Mouse (Mus musculus) liver, embryonic 15.5 days (tissue): ENCODE results near the gene Rusc2. TPM values are rescaled to one million over a fixed set of nuclear protein-coding genes. Genes with fewer than 3 reads are reported as not detected.
A peak's percentile ranks its signal among the peaks of the same experiment; 100 is the strongest.

Experiments
- ATAC-seq: fragments of 200-750 bp; cut with Nextera tagmentation; 2 replicates; pipeline ENCODE4 v1.8.0; 2017; ENCODE audit warnings: moderate number of reproducible peaks, mild to moderate bottlenecking, moderate library complexity; ENCODE audit not compliant: insufficient read depth
- H3K27ac ChIP-seq: fragments of 300-500 bp; sonication (generic); replicated peaks from 2 replicates; pipeline ENCODE4 v1.5.1; 2015; ENCODE audit warnings: mild to moderate bottlenecking, inconsistent platforms
- H3K27me3 ChIP-seq: fragments of 300-500 bp; sonication (generic); 2 replicates; pipeline ENCODE4 v1.6.1; 2015; ENCODE audit warnings: mild to moderate bottlenecking, inconsistent platforms
- H3K36me3 ChIP-seq: fragments of 300-500 bp; sonication (generic); replicated peaks from 2 replicates; pipeline ENCODE4 v1.6.1; 2015; ENCODE audit warnings: moderate library complexity, mild to moderate bottlenecking, inconsistent platforms
- H3K4me1 ChIP-seq: fragments of 300-500 bp; sonication (generic); replicated peaks from 2 replicates; pipeline ENCODE4 v1.6.1; 2015; ENCODE audit warnings: inconsistent platforms
- H3K4me2 ChIP-seq: fragments of 300-500 bp; sonication (generic); 2 replicates; pipeline ENCODE4 v1.6.1; 2015; ENCODE audit warnings: moderate library complexity, mild to moderate bottlenecking, inconsistent platforms
- H3K4me3 ChIP-seq: fragments of 300-500 bp; sonication (generic); replicated peaks from 2 replicates; pipeline ENCODE4 v1.5.1; 2015; ENCODE audit warnings: mild to moderate bottlenecking, inconsistent platforms
- H3K9ac ChIP-seq: fragments of 300-500 bp; sonication (generic); 2 replicates; pipeline ENCODE4 v1.6.1; 2015; ENCODE audit warnings: moderate library complexity, mild to moderate bottlenecking, inconsistent platforms
- H3K9me3 ChIP-seq: fragments of 300-500 bp; sonication (generic); replicated peaks from 2 replicates; pipeline ENCODE4 v1.6.1; 2016; ENCODE audit warnings: inconsistent platforms
- WGBS: fragments of 180-500 bp; shearing (Covaris S2); methylation state at CpG from one replicate; pipeline ENCODE4 v1.1.7; 2015; ENCODE audit warnings: mixed read lengths; ENCODE audit not compliant: insufficient replicate concordance; 5-methylcytosine and 5-hydroxymethylcytosine counted together
- polyA plus RNA-seq: library from polyadenylated mRNA; unstranded; fragments of >200 nt; fragmentation: Nextera tagmentation; extraction: Ambion mirVana; gene quantifications from 2 replicates; pipeline ENCODE4 v1.2.1, GENCODE M21; 2015

The Rusc2 gene
- polyA plus RNA-seq, 1 experiment from 2014 or later, result 1.4 TPM

DNA sequence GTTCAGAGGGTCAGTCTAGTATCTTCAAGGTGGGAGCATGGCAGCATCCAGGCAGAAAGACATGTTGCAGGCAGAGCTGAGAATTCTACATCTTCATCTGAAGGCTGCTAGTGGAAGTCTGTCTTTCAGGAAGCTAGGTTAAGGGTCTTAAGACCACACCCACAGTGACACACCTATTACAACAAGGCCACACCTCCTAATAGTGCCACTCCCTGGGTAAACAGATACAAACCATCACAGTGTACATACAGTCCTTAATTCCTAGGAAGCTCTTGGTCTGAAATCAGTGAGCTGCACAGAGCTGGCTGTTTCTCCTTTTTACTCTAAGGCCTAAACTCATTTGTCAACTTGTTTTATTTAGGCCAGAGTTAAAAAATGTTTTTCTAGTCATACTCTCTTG is 5.2 kb downstream of the Rusc2 start:
- H3K27ac ChIP-seq, result no peak overlapping the region

DNA sequence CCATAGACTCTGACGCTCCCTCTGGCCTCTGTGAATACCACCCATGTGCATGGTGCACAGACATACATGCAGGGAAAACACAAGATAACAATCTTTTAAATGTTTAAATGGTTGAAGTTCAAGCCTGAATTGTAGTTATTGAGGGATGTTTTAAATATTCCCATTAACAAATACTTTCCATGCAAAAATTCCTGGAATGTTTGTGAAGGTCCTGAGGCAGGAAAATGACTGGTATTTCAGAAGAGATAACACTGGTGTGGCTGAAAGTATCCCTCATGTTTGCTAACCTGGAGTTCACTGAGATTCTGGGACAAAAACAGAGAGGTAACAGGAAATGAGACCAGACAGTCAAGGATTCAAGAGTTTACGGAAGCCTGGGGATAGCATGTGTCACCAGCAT is 7.6 kb downstream of the Rusc2 start:
- H3K4me3 ChIP-seq, result no peak overlapping the region
- no peaks in the 10 kb centered on the region for H3K36me3 ChIP-seq
- no peak overlapping the region for H3K4me2 ChIP-seq
- WGBS, result 62% methylated on average over 2 of the region's 2 CpGs
- H3K4me1 ChIP-seq, result peaks cover 7% of the 10 kb centered on the region; the same call in 1 of the 2 replicates
- no peaks in the 10 kb centered on the region for H3K27me3 ChIP-seq
- ATAC-seq, result no peak
- no peaks in the 10 kb centered on the region for H3K9me3 ChIP-seq
- H3K27ac ChIP-seq, result no peak overlapping the region
- H3K9ac ChIP-seq, result no peak overlapping the region

More for the DNA sequence above, 5.2 kb downstream of the Rusc2 start:
- Histone ChIP-seq H3K4me1 (peaks cover 14% of the 10 kb centered on the region; the same call in 1 of the 2 replicates), H3K36me3 (no peaks in the 10 kb centered on the region), H3K27me3 (peaks cover 9% of the 10 kb centered on the region), H3K4me2 (no peak overlapping the region), H3K9ac (no peak overlapping the region), H3K4me3 (no peak overlapping the region), H3K9me3 (no peaks in the 10 kb centered on the region)
- no peak for ATAC-seq

DNA sequence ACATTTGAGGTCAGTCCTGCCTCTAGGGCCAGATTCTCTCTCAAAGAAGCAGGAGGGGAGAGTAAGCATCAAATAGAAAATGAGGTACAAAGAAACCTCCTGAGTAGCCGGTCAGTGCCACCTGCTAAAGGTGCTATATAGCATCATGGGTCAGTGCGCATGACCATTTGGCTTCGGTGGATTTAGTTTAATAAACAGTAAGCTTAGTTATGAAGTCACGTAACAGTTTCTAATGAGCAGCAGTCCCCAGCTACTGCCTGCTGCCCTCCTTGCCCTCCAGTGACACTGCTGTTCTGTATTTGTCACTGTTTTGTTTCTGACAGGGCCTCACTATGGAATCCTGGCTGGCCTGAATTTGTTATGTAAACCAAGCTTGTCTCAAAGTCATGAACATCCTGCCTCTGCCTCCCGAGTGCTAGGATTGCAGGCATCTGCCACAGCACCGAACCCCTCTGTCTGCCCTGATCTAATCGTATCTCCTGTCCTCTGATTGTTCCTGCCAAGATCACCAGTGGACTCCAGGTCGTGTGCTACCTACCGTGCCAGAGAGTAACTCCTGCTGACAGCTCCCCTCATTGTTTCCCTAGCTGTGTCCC is 8.2 kb downstream of the Rusc2 start:
- Histone ChIP-seq H3K27ac (no peak overlapping the region), H3K4me2 (no peak overlapping the region), H3K9me3 (no peaks in the 10 kb centered on the region), H3K4me3 (no peak overlapping the region), H3K36me3 (no peaks in the 10 kb centered on the region), H3K27me3 (no peaks in the 10 kb centered on the region), H3K9ac (no peak overlapping the region), H3K4me1 (peaks cover 7% of the 10 kb centered on the region; the same call in 1 of the 2 replicates)
- WGBS, result 63% methylated on average over 9 of the region's 9 CpGs
- ATAC-seq, result no peak

GRCm38 (mm10) chr4:43391521-43392050 is 9.8 kb downstream of the Rusc2 start:
- Histone ChIP-seq H3K9me3 (no peaks in the 10 kb centered on the region), H3K36me3 (no peaks in the 10 kb centered on the region), H3K9ac (no peak overlapping the region), H3K4me1 (peaks cover 7% of the 10 kb centered on the region; the same call in 1 of the 2 replicates), H3K27ac (no peak overlapping the region), H3K4me3 (no peak overlapping the region), H3K4me2 (no peak overlapping the region), H3K27me3 (no peaks in the 10 kb centered on the region)
- 56% methylated on average over 3 of the region's 3 CpGs for WGBS
- peak; percentile 22; the same call in 1 of the 2 replicates for ATAC-seq

DNA sequence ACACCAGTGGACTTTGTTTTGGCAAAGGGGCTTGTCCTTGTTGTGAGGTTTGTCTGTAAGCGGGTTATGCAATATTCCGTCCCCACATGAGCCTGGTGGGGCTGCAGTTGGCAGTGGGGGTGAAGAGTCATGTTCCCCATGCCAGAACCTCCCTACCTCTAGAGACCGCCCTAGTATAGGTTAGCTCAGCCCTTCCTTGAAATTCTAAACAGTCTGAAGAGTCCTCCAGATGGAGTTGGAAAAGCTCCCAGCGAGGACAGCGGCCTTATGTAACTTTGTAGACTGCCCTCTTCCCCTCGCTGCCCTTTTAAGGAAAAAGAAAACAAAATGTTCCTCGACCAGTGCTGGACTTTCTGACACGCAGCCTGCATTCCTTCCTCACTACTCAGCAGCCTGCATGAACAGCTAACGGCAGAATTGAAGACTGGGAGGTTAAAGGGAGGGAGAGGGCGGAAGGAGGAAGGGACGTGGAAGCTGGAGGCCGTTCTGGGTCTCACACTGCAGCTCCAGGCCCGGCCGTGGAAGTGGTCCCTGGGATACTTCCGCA is 12.6 kb downstream of the Rusc2 start:
- no peaks in the 10 kb centered on the region for H3K27me3 ChIP-seq
- H3K4me2 ChIP-seq, result no peak overlapping the region
- no peak overlapping the region for H3K4me3 ChIP-seq
- no peak overlapping the region for H3K9ac ChIP-seq
- H3K36me3 ChIP-seq, result no peaks in the 10 kb centered on the region
- H3K4me1 ChIP-seq, result peaks cover 7% of the 10 kb centered on the region; the same call in 1 of the 2 replicates
- H3K27ac ChIP-seq, result peak overlapping the region; percentile 56; the same call in 1 of the 2 replicates
- H3K9me3 ChIP-seq, result no peaks in the 10 kb centered on the region
- WGBS, result 42% methylated on average over 15 of the region's 15 CpGs
- peak; percentile 56 for ATAC-seq

- Histone ChIP-seq H3K9me3 (no peaks in the 10 kb centered on the region), H3K27ac (no peak overlapping the region; the same call in 1 of the 2 replicates), H3K4me3 (no peak overlapping the region), H3K4me2 (no peak overlapping the region), H3K4me1 (peaks cover 7% of the 10 kb centered on the region; the same call in 1 of the 2 replicates), H3K27me3 (no peaks in the 10 kb centered on the region), H3K9ac (no peak overlapping the region), H3K36me3 (no peaks in the 10 kb centered on the region)
- no peak for ATAC-seq
- WGBS, result 43% methylated on average over 5 of the region's 5 CpGs
Observed at GRCm38 (mm10) chr4:43395147-43395546, 13.4 kb downstream of the Rusc2 start.

- Histone ChIP-seq H3K9me3 (no peaks in the 10 kb centered on the region), H3K4me3 (no peak overlapping the region), H3K27ac (no peak overlapping the region), H3K36me3 (no peaks in the 10 kb centered on the region), H3K27me3 (no peaks in the 10 kb centered on the region), H3K4me1 (peaks cover 7% of the 10 kb centered on the region; the same call in 1 of the 2 replicates), H3K4me2 (no peak overlapping the region), H3K9ac (no peak overlapping the region)
- no peak for ATAC-seq
- WGBS, result 51% methylated on average over 9 of the region's 9 CpGs
Observed at GRCm38 (mm10) chr4:43395836-43396235, 14.1 kb downstream of the Rusc2 start.

- Histone ChIP-seq H3K4me2 (no peak overlapping the region), H3K9me3 (no peaks in the 10 kb centered on the region), H3K27ac (no peak overlapping the region), H3K4me1 (peaks cover 7% of the 10 kb centered on the region; the same call in 1 of the 2 replicates), H3K36me3 (no peaks in the 10 kb centered on the region), H3K27me3 (no peaks in the 10 kb centered on the region), H3K9ac (no peak overlapping the region), H3K4me3 (no peak overlapping the region)
- WGBS, result 69% methylated on average over 5 of the region's 5 CpGs
- no peak for ATAC-seq
Observed at GRCm38 (mm10) chr4:43396381-43396780, 14.6 kb downstream of the Rusc2 start.

GRCm38 (mm10) chr4:43398014-43398413 is 16.2 kb downstream of the Rusc2 start:
- WGBS, result 54% methylated on average over 4 of the region's 4 CpGs
- Histone ChIP-seq H3K4me3 (no peak overlapping the region), H3K4me2 (no peak overlapping the region), H3K9ac (no peak overlapping the region), H3K4me1 (0 out of 2 replicates have a peak, but pooled peaks cover 3% of the 10 kb centered on the region), H3K27ac (no peak overlapping the region), H3K27me3 (no peaks in the 10 kb centered on the region), H3K36me3 (no peaks in the 10 kb centered on the region), H3K9me3 (no peaks in the 10 kb centered on the region)
- ATAC-seq, result no peak

GRCm38 (mm10) chr4:43398829-43399331 is 17.1 kb downstream of the Rusc2 start:
- H3K9me3 ChIP-seq, result no peaks in the 10 kb centered on the region
- H3K4me1 ChIP-seq, result 0 out of 2 replicates have a peak, but pooled peaks cover 2% of the 10 kb centered on the region
- H3K9ac ChIP-seq, result no peak overlapping the region
- no peak for ATAC-seq
- H3K27me3 ChIP-seq, result no peaks in the 10 kb centered on the region
- H3K36me3 ChIP-seq, result no peaks in the 10 kb centered on the region
- H3K4me2 ChIP-seq, result peak overlapping the region; percentile 0; the same call in 1 of the 2 replicates
- H3K27ac ChIP-seq, result no peak overlapping the region
- H3K4me3 ChIP-seq, result no peak overlapping the region
- 50% methylated on average over 17 of the region's 17 CpGs for WGBS

DNA sequence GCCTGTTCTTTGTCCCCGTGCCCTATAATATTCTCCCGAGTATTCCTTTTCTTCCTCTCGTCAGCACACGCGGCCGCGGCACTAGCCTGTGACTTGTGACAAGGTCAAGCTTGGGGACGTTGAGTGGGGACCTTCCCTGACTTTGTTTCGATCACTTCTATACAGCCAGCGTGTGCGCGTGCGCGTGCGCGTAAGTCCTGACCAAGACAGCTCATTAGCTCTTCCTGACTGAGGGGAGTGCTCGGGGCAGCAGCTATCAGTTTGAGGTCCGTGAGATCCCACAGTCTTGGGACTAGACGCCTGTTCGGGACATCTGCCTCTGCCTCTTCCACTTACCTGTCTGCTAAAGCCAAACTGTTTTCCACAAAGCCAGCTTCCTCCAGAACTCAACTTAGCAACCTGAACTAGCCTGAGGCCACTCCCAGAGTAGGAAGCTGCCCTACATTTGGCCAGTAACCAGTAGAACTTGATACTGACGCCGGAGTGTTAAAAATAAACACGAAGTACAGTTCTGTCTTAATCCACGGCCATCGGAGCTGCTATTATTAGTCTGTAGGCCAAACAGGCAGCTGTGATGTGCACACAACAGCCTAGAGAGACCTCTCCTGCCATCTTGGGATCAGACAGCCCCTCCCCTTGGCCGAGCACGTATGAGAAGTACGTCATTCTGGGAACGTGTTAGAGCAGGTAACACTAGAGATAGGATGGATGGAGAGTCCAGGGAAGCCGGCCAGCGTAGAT is 17.8 kb downstream of the Rusc2 start:
- Histone ChIP-seq H3K27me3 (no peaks in the 10 kb centered on the region), H3K4me1 (no peaks in the 10 kb centered on the region), H3K27ac (no peak overlapping the region), H3K4me2 (peak overlapping the region; percentile 0; the same call in 1 of the 2 replicates), H3K9me3 (no peaks in the 10 kb centered on the region), H3K4me3 (no peak overlapping the region), H3K9ac (no peak overlapping the region), H3K36me3 (no peaks in the 10 kb centered on the region)
- no peak for ATAC-seq
- 72% methylated on average over 31 of the region's 31 CpGs for WGBS
